Mouse (Mus musculus): ENCODE measurements at regions not wholly inside any gene's neighbourhood (a gene's known extent, or its start where the extent isn't known, plus 50 kb on each side); places are given as distances from the start of the nearest gene placed in this dataset.

DNA sequence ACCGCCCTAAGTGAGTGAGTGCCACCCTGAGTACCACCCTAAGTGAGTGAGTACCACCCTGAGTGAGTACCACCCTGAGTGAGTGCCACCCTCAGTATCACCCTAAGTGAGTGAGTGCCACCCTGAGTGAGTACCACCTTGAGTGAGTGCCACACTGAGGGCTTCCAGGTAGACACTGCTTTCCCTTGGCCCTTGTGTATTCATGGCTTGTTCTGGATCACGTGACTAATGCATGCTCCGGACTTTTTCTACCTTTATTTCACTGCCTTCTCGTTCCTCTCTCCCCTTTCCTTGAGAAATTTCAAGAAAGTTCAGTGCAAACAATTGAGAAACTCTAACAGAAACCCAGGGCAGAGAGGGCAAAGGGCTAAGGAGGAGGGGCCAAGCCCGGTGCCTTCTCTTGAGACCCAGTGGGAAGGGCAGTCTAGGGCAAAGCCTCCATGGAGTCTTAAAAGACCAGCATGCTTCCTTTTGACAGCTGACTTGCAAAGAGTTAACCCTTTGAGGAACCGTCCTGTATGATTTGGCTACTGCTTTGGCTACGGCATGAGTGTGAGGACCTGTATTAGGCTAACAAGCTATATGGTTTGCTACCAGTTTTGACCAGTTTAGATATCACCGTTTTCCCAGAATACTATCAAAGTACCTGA, 787.1 kb upstream of the Car8 start:
- Histone ChIP-seq H3K4me2 (no peak overlapping the region), H3K9ac (no peak overlapping the region), H3K9me3 (no peaks in the 10 kb centered on the region), H3K4me1 (replicated peaks) (peaks cover 31% of the 10 kb centered on the region), H3K36me3 (no peaks in the 10 kb centered on the region), H3K27ac (replicated peaks) (no peak overlapping the region; the same call in 1 of the 2 replicates), H3K4me3 (no peak overlapping the region), H3K27me3 (no peaks in the 10 kb centered on the region)
- ATAC-seq (ENCODE audit: low FRiP score, low read depth), result no peak
- 49% methylated on average over 8 of the region's 8 CpGs for WGBS

DNA sequence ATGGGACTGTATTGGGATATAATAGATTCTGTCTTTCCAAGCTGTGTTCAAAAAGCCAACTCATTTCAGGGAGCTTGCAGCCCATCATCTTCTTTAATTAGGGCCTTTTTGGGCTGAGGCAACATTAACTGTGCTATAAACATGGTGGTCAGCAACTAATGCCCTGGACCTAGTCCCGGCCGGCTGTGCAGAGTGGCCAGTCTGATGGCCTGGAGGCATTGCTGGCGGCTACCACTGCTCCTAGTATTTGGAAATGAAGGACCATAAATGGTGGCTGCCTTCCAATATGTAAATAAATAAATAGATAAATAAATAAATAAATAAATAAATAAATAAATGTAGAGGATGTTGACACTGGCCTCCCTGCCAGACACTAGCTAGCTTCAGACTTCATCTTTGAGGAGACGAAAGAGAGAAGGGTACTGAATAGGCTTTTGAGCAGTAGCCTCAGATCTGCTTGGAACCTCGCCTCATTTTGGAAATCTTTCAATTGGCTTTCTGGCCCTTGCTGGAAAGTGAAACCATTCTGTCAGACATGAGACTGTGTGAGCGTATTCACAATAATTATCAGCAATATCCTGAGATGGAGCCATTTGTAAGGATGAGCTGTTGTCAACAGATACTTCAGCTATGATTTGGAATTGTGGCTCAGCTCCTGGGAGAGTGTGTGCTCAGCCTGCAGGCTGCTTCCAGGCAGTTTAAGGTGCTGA, 785.5 kb upstream of the Car8 start:
- Histone ChIP-seq H3K36me3 (no peaks in the 10 kb centered on the region), H3K9me3 (no peaks in the 10 kb centered on the region), H3K4me1 (replicated peaks) (peaks cover 39% of the 10 kb centered on the region), H3K27me3 (no peaks in the 10 kb centered on the region), H3K27ac (replicated peaks) (0 out of 2 replicates have a peak overlapping the region, but pooled peaks have one; percentile 15), H3K9ac (no peak overlapping the region), H3K4me3 (no peak overlapping the region), H3K4me2 (no peak overlapping the region)
- no peak for ATAC-seq (ENCODE audit: low FRiP score, low read depth)
- 74% methylated on average over 6 of the region's 6 CpGs for WGBS

DNA sequence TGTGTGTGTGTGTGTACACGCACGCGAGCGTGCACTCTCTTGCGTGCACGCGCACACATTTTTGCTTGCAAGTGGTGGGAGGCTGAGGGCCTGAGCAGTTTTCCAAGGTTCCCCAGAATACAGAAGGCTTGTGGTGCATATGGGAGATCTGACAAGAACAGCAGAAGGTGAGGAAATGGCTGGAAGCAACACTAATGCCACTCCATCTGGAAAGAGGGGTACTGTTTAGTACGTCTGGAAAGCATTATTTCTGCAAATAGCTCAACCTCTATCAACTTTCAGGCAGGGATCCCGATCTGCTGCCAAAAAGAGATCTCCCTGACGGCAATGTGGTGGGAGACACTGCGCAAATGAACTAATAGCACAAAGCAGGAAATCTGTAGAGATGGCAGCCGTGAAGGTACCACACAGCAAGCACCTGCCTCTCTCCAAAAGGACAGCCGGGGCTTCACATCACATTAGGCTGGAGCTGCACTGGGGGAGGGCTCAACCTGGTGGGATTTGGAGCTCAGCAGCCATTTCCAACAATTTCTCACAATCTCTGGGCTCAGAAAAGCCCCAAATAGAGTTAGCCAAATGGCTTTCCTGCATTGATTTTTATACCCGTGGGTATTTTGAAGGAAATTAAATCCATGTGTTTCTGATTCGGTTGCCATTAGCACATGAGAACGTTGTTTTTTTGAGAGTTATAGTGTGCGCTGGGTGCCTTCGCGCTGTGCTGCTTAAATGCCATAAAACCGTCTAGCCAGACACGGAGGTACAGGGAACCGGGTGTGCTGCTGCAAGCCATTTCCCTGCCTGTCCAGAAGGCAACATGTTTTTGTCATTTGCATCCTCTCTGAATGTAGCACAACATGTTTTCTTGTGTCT, 780.6 kb upstream of the Car8 start:
- Histone ChIP-seq H3K27me3 (no peaks in the 10 kb centered on the region), H3K27ac (replicated peaks) (peak overlapping the region; percentile 63; the same call in 1 of the 2 replicates), H3K4me1 (replicated peaks) (peaks cover 28% of the 10 kb centered on the region), H3K9me3 (no peaks in the 10 kb centered on the region), H3K9ac (no peak overlapping the region), H3K4me3 (no peak overlapping the region), H3K4me2 (no peak overlapping the region; the same call in 1 of the 2 replicates), H3K36me3 (no peaks in the 10 kb centered on the region)
- ATAC-seq (ENCODE audit: low FRiP score, low read depth), result peak; percentile 43
- WGBS, result 67% methylated on average over 22 of the region's 22 CpGs

DNA sequence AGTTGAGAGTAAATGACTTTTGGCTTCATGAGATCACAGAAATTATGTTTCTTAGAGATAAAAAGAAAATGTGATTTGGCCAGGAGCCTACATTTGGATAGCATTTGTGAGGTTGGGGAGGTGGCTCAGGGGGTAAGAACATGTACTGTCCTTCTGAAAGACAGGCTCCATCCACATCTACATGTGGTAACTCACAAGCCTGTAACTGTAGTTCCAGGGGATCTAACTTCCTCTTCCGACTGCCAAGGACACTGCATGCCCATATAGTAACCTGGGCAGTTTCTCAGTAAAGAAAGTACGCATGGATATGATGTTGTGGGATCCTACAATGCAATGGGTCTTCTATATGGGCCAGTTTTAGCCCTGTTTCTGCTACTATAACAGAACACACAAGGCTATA, 779.4 kb upstream of the Car8 start:
- H3K27ac ChIP-seq (replicated peaks), result no peak overlapping the region
- 90% methylated on average over 2 of the region's 2 CpGs for WGBS
- no peak for ATAC-seq (ENCODE audit: low FRiP score, low read depth)

DNA sequence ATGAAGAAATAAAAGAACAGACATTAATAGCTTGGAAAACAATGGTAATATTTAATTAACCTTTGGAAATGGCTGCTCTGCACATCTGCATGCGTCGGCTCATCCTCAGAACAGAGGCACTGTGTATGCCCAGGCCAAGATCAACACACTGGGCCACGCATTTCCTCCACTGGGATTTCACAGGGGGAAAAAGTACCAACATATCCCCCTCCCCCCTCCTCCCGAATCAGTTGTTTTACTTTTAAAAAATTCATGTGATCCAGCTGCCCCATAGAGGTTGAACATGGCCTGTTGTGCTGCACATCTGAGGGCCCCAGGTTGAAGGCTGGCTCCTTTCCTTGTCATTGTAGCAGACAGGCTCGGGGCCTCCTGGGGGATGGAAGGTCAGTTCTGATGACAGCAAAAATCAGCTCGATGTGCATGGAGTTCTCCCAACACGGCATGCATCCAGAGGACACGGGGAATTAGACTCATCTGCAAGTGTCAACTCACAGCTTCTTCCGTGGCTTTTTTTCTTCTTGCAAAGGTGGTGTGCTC, 777.7 kb upstream of the Car8 start:
- no peaks in the 10 kb centered on the region for H3K27me3 ChIP-seq
- H3K9me3 ChIP-seq, result no peaks in the 10 kb centered on the region
- 39% methylated on average over 9 of the region's 9 CpGs for WGBS
- peaks cover 45% of the 10 kb centered on the region for H3K4me1 ChIP-seq (replicated peaks)
- ATAC-seq (ENCODE audit: low FRiP score, low read depth), result no peak
- H3K4me3 ChIP-seq, result no peak overlapping the region
- H3K36me3 ChIP-seq, result no peaks in the 10 kb centered on the region
- H3K4me2 ChIP-seq, result no peak overlapping the region
- H3K27ac ChIP-seq (replicated peaks), result peak overlapping the region; percentile 75
- H3K9ac ChIP-seq, result no peak overlapping the region

More for the DNA sequence above, 779.4 kb upstream of the Car8 start:
- no peaks in the 10 kb centered on the region for H3K36me3 ChIP-seq
- H3K9ac ChIP-seq, result no peak overlapping the region
- H3K4me3 ChIP-seq, result no peak overlapping the region
- H3K4me1 ChIP-seq (replicated peaks), result peaks cover 28% of the 10 kb centered on the region
- H3K9me3 ChIP-seq, result no peaks in the 10 kb centered on the region
- no peak overlapping the region for H3K4me2 ChIP-seq
- H3K27me3 ChIP-seq, result no peaks in the 10 kb centered on the region

DNA sequence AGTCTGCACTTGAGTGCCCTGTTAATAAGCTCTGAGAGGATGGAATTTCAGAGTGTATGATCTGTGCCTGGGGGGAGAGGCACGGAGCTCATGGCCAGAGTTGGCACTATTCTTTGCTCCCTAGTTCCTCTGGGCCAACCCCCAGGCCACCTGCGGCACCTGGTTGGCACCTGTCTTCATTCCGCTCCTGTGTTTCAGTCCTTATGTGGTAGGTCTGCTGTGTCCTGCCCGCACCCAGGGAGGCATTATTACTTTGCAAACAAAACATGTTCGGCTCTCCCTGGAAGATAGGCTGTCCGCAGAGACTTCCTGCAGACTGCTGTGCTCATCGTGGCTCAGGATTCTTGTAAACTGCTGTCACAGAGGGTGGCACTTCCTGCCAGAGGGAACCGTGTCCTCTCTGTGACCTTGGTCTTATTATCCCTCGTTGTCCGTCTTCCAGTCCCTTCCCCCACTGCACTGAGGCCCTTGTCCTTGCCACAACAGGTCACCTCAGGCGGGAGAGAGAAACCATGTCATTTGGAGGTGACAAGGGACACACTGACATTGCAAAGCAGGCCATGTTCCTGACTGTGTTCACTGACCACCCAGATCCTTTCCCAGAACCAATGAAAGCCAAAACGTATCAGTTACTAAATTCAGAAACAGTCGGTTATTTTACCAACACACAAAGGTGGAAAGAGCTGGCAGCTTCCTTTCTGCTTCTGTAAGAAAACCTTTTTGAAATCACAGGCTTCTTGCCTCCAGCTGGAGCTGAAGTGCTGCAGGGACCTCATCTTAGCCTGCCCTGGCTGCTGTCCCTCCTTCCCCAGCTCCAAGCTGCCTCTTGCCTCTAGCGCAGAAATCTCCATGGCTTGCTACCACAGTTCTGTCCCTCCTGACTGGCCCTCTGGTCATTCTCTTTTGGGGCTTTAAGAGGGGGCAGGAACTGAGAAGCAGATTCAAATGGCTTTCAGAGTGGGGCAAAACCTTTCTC, 777.0 kb upstream of the Car8 start:
- Histone ChIP-seq H3K27me3 (no peaks in the 10 kb centered on the region), H3K4me3 (no peak overlapping the region), H3K4me2 (no peak overlapping the region), H3K9ac (no peak overlapping the region), H3K4me1 (replicated peaks) (peaks cover 52% of the 10 kb centered on the region), H3K9me3 (no peaks in the 10 kb centered on the region), H3K27ac (replicated peaks) (peak overlapping the region; percentile 75), H3K36me3 (no peaks in the 10 kb centered on the region)
- no peak for ATAC-seq (ENCODE audit: low FRiP score, low read depth)
- 16% methylated on average over 14 of the region's 14 CpGs for WGBS

DNA sequence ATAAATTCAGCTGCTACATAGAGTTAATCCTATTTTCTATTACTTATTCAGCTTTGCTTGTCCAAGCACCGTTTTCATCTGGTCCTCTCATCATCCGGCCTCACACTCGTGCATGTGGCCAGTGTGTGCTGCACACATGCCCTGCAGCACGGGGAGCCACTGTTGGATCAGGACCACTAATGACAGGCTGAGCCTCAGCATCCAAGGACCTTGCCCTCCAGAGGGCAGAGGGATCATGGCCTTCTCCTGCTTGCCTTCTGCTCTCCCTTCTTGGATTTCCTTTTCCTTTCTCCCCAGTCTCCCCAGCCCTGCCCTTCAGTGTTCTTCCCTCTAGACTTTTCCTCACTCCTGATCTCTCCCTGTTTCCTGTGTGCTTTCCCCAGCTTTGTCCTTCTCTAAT, 776.1 kb upstream of the Car8 start:
- no peak for ATAC-seq (ENCODE audit: low FRiP score, low read depth)
- no peaks in the 10 kb centered on the region for H3K9me3 ChIP-seq
- 0 out of 2 replicates have a peak overlapping the region, but pooled peaks have one; percentile 16 for H3K27ac ChIP-seq (replicated peaks)
- H3K36me3 ChIP-seq, result no peaks in the 10 kb centered on the region
- no peak overlapping the region for H3K9ac ChIP-seq
- no peak overlapping the region for H3K4me2 ChIP-seq
- H3K4me1 ChIP-seq (replicated peaks), result peaks cover 59% of the 10 kb centered on the region
- no peak overlapping the region for H3K4me3 ChIP-seq
- 62% methylated on average over 4 of the region's 4 CpGs for WGBS
- no peaks in the 10 kb centered on the region for H3K27me3 ChIP-seq

DNA sequence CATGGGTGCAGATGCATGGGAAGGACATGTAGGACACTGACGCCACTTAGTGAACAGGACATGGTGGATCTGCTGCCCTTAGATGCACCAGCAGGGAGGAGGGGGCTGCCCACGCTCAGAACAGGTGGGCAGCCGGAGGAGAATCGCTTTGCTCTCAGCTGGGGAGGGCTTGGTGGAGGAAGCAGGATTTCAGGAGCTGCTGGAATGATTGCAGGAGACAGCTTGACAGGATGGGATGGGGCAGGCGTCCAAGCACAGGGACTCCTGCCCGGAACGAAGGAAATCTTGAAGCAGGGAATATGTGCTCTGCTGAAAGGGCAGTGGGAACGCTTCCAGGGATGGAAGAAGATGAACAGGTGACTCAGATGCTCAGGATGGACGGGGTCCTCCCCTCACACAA, 773.9 kb upstream of the Car8 start:
- Histone ChIP-seq H3K36me3 (no peaks in the 10 kb centered on the region), H3K4me2 (no peak overlapping the region), H3K4me3 (no peak overlapping the region), H3K9me3 (no peaks in the 10 kb centered on the region), H3K9ac (no peak overlapping the region), H3K4me1 (replicated peaks) (peaks cover 58% of the 10 kb centered on the region), H3K27me3 (no peaks in the 10 kb centered on the region), H3K27ac (replicated peaks) (peak overlapping the region; percentile 64)
- 0 out of 2 replicates have a peak, but pooled peaks have one; percentile 27 for ATAC-seq (ENCODE audit: low FRiP score, low read depth)
- 50% methylated on average over 9 of the region's 9 CpGs for WGBS

DNA sequence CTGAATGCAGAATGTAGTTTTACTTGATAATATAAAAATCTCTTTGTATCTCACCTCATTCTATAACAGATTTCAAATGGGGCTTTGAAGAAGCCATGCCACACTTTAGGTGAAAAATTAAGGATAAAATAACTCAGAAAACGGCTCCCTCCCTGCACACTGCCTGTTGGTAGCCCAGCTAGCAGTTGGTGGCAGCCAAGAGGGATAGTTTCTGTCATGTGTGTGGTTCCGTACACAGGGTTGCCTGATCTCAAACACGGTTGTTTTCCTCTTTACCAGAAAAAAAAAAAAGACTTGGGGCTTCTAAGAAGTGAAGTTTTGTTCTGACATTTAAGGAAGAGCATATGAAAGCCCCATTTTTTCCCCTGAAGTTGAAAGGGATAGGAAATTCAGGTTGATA, 773.1 kb upstream of the Car8 start:
- Histone ChIP-seq H3K36me3 (no peaks in the 10 kb centered on the region), H3K4me1 (replicated peaks) (peaks cover 58% of the 10 kb centered on the region), H3K9me3 (no peaks in the 10 kb centered on the region), H3K27ac (replicated peaks) (0 out of 2 replicates have a peak overlapping the region, but pooled peaks have one; percentile 60), H3K4me3 (no peak overlapping the region), H3K4me2 (no peak overlapping the region), H3K9ac (no peak overlapping the region), H3K27me3 (no peaks in the 10 kb centered on the region)
- WGBS, result 39% methylated on average over 3 of the region's 3 CpGs
- ATAC-seq (ENCODE audit: low FRiP score, low read depth), result no peak

DNA sequence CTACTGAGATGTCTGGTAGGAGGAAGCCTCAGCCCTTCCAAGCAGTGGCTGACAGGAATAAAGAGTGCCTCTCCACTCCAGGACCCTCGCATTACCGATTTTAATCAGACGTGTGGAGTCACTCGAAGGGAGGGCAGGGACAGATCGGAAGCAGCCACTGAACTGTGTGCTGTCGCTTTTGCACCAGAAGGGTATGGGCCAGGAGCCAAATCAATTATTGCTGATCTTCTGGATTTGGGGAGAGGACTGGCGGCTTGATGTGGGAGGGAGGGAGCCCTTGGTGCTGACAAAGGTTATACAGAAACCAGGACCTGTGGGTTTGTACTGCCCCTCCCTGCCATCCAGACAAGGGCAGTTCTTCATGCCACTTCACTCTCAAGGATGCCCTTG, 772.3 kb upstream of the Car8 start:
- Histone ChIP-seq H3K9me3 (no peaks in the 10 kb centered on the region), H3K4me3 (no peak overlapping the region), H3K4me2 (peak overlapping the region; percentile 36; the same call in 1 of the 2 replicates), H3K4me1 (replicated peaks) (peaks cover 53% of the 10 kb centered on the region), H3K36me3 (no peaks in the 10 kb centered on the region), H3K27ac (replicated peaks) (peak overlapping the region; percentile 60), H3K27me3 (no peaks in the 10 kb centered on the region), H3K9ac (no peak overlapping the region)
- ATAC-seq (ENCODE audit: low FRiP score, low read depth), result peak; percentile 80
- 9% methylated on average over 7 of the region's 7 CpGs for WGBS

Data from hindbrain, embryonic 15.5 days (tissue).